Mouse (Mus musculus) heart, adult 2 months (tissue): ENCODE results near the gene Pip4k2c. TPM values are rescaled to one million over a fixed set of nuclear protein-coding genes. Genes with fewer than 3 reads are reported as not detected.
A peak's percentile ranks its signal among the peaks of the same experiment; 100 is the strongest.
"Not testable (repeated sequence)": the region's sequence is repeated elsewhere in the genome, so short reads cannot be mapped to it uniquely, and the experiment has no call there.

Experiments
- DNase-seq, 2 experiments: peaks; one replicate each; pipeline ENCODE4 v3.0.0; 2021
- H3K27ac ChIP-seq: fragments of 200-600 bp; 2 replicates; pipeline ENCODE4 v1.8.1; 2022
- H3K27me3 ChIP-seq: fragments of 200-500 bp; 2 replicates; pipeline ENCODE4 v1.6.1; 2012; ENCODE audit warnings: mild to moderate bottlenecking, low read length, inconsistent platforms, mixed read lengths; ENCODE audit not compliant: control insufficient read depth, insufficient read depth
- H3K36me3 ChIP-seq: fragments of 200-500 bp; 2 replicates; pipeline ENCODE4 v1.6.1; 2012; ENCODE audit warnings: low read length, inconsistent platforms; ENCODE audit not compliant: control insufficient read depth, insufficient read depth
- H3K4me1 ChIP-seq: fragments of 200-500 bp; 2 replicates; pipeline ENCODE4 v1.6.1; 2011; ENCODE audit warnings: low read length; ENCODE audit not compliant: control insufficient read depth, insufficient read depth
- H3K4me3 ChIP-seq: fragments of 200-600 bp; 2 replicates; pipeline ENCODE4 v1.8.1; 2022
- H3K79me2 ChIP-seq: fragments of 200-500 bp; replicated peaks from 2 replicates; pipeline ENCODE4 v1.6.1; 2012; ENCODE audit warnings: mild to moderate bottlenecking, inconsistent platforms, low read length, moderate library complexity, mixed read lengths; ENCODE audit not compliant: control insufficient read depth, insufficient read depth
- H3K9ac ChIP-seq: fragments of 200-500 bp; 2 replicates; pipeline ENCODE4 v1.6.1; 2012; ENCODE audit warnings: low read depth, mild to moderate bottlenecking, control low read depth, inconsistent platforms, low read length, mixed read lengths
- CTCF ChIP-seq: fragments of 200-600 bp; IDR thresholded peaks from 2 replicates; pipeline ENCODE4 v1.8.1; 2022; ENCODE audit warnings: antibody characterized with exemption, mild to moderate bottlenecking, moderate library complexity
- EP300 ChIP-seq: fragments of 200-500 bp; IDR thresholded peaks from 2 replicates; pipeline ENCODE4 v1.6.1; 2011; ENCODE audit warnings: low read depth, low read length, control low read depth; ENCODE audit not compliant: insufficient read depth
- POLR2A ChIP-seq: fragments of 200-500 bp; IDR thresholded peaks from 2 replicates; pipeline ENCODE4 v1.6.1; 2011; ENCODE audit warnings: mild to moderate bottlenecking, low read depth, low read length, control low read depth; ENCODE audit not compliant: insufficient read depth
- WGBS: fragments of 180-500 bp; shearing (Covaris S2); methylation state at CpG from one replicate; pipeline ENCODE4 v1.1.7; 2018; 5-methylcytosine and 5-hydroxymethylcytosine counted together
- intact Hi-C: fragments of 180-260 bp; cut with DNase I; formaldehyde crosslinking; loops from one replicate; pipeline ENCODE4 v1.15.1; 2025
- polyA plus RNA-seq: library from polyadenylated mRNA; depleted of rRNA; stranded (reverse); fragments of >200 nt; gene quantifications from 2 replicates; pipeline ENCODE4 v1.2.3, GENCODE M21; 2012
- total RNA-seq, 2 experiments: library from RNA; stranded (reverse); gene quantifications; 2 replicates each; pipeline ENCODE4 v1.2.3; 2021

Gene Pip4k2c
- total and polyA plus RNA-seq, 3 experiments: 25.7 to 29.0 (median 28.8) TPM

DNA sequence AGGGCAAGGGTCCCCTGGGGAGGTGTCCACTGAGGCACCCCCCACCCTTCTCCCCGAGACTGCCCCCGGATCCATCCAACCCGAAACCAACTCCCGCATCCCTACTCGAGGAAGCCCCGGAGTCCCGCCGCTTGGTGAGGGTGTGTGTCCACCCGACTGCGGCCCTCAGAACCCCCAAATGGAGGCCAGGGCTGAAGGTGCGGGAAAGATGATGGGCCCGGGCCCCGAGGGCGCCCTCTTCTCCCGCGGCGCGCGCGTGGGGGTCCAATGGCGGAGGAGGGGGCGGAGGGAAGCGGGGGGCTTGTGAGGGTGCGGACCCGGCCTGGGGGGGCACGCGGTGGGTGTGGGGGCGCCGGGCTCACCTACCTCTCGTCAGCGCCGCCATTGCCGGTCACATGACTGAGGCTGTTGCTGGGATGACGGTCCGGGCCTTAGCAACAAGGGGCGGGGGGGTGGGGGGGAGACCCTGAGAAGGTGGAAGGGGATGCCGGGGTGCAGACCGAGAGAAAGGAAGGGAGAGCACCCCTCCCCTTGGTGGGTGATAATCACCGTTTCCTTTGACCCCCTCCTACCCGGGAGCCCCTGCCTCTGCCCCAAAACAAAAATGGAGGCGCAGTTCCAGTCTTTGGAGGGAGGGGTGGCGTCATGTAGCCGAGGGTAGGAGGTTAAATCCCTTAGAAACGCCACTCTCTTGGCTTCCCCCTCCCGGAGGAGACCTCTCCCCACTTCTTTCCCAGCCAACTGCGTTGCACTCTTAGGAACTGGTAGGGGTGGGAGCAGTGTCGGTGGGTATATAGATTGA, 15.9 kb downstream of the Pip4k2c start, which contains the start of gene Dtx3:
TSS of gene Dtx3 (minus strand) at position 401 of the 802 bp plus-strand sequence.
- H3K79me2 ChIP-seq: no peaks in the 10 kb centered on the region
- peak; percentile 60 to 61 for DNase-seq
- H3K36me3 ChIP-seq: no peaks in the 10 kb centered on the region
- WGBS: under 1% methylated on average over 45 of the region's 47 CpGs
- H3K4me3 ChIP-seq: peak within 1 kb of the TSS; percentile 84
- peak within 1 kb of the TSS; percentile 81 for H3K9ac ChIP-seq
- H3K27ac ChIP-seq: peak within 1 kb of the TSS; percentile 91
- no peaks in the 10 kb centered on the region for H3K27me3 ChIP-seq
- no peak for TF ChIP-seq CTCF
- no peak for TF ChIP-seq POLR2A
- TF ChIP-seq EP300: no peak
- intact Hi-C loops: loop anchor here (2.0 kb wide), 1 partner anchor 15 kb away; the partner anchor contains the start of gene Slc26a10
- H3K4me1 ChIP-seq: peaks cover 3% of the 10 kb centered on the region; the same call in 1 of the 2 replicates

DNA sequence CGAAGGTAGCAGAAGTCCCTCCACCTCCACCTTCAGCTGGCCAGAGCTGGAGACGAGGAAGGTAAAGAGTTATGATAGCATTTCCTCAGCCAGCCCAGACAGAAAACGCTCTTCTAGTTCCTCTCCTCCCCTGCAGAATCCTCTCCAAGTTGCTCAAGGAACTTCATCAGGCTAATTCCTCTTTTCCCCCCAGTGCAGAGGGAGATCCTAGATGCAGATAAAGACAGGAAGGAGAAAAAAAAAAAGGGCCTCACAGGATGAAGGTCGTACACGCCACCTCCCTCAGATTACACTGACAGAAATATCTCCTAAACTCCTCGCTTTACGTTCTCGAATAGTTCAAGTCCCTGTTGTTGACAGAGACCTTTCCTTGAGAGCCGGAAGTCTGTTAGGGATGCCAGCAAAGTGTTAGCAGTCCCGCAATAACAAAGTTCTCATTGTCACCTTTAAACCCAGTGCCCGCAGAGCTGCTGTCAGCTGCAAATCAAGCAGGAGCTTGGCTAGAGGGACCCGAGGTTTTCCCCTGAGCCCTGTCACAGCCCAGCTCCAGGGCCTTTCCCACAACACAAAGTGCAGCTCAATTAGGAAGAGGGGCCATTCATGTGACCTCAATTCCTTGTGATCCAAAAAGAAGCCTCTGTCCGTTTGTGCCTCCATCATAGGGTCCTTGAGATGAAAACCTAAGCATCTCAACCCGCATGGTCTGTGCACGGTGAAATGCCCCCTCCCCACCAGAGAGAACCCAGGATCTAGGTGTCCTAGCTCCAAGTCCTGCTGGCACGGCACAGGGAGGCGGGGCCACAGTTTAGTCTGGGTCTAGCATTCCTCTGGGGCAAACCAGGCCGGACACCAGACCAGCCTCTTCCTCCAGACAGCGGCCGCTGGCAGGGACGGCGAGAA, 16.7 kb downstream of the Pip4k2c start:
- Histone ChIP-seq H3K27ac (peak overlapping the region; percentile 91), H3K36me3 (no peaks in the 10 kb centered on the region), H3K4me3 (peak overlapping the region; percentile 84), H3K9ac (peak overlapping the region; percentile 81), H3K27me3 (no peaks in the 10 kb centered on the region), H3K4me1 (peaks cover 3% of the 10 kb centered on the region; the same call in 1 of the 2 replicates), H3K79me2 (no peaks in the 10 kb centered on the region)
- TF ChIP-seq POLR2A (peak; percentile 46), CTCF (no peak), EP300 (no peak)
- intact Hi-C loops: loop anchor here (2.0 kb wide), 1 partner anchor 14 kb away; the partner anchor contains the start of gene Slc26a10
- WGBS: 10% methylated on average over 22 of the region's 22 CpGs
- peak; percentile 82 for DNase-seq

- Histone ChIP-seq H3K9ac (no peak overlapping the region), H3K79me2 (no peaks in the 10 kb centered on the region), H3K27ac (no peak overlapping the region; the same call in 1 of the 2 replicates), H3K4me3 (no peak overlapping the region), H3K27me3 (no peaks in the 10 kb centered on the region), H3K4me1 (peaks cover 3% of the 10 kb centered on the region; the same call in 1 of the 2 replicates), H3K36me3 (no peaks in the 10 kb centered on the region)
- TF ChIP-seq CTCF: no peak
- TF ChIP-seq POLR2A: no peak
- no peak for TF ChIP-seq EP300
- WGBS: 85% methylated on average over 9 of the region's 9 CpGs
- peak in 1 of 2 experiments; percentile 24 for DNase-seq
- intact Hi-C loops: no loop called here
These were observed 18.4 kb downstream of the Pip4k2c start for GRCm38 (mm10) chr10:127193011-127193410.

GRCm38 (mm10) chr10:127192057-127192328, 19.4 kb downstream of the Pip4k2c start:
- intact Hi-C loops, H3K79me2 ChIP-seq, H3K27me3 ChIP-seq, H3K4me1 ChIP-seq, DNase-seq, H3K36me3 ChIP-seq, H3K9ac ChIP-seq, H3K27ac ChIP-seq, H3K4me3 ChIP-seq: not testable (repeated sequence)
- 55% methylated on average over 1 of the region's 1 CpGs for WGBS

DNA sequence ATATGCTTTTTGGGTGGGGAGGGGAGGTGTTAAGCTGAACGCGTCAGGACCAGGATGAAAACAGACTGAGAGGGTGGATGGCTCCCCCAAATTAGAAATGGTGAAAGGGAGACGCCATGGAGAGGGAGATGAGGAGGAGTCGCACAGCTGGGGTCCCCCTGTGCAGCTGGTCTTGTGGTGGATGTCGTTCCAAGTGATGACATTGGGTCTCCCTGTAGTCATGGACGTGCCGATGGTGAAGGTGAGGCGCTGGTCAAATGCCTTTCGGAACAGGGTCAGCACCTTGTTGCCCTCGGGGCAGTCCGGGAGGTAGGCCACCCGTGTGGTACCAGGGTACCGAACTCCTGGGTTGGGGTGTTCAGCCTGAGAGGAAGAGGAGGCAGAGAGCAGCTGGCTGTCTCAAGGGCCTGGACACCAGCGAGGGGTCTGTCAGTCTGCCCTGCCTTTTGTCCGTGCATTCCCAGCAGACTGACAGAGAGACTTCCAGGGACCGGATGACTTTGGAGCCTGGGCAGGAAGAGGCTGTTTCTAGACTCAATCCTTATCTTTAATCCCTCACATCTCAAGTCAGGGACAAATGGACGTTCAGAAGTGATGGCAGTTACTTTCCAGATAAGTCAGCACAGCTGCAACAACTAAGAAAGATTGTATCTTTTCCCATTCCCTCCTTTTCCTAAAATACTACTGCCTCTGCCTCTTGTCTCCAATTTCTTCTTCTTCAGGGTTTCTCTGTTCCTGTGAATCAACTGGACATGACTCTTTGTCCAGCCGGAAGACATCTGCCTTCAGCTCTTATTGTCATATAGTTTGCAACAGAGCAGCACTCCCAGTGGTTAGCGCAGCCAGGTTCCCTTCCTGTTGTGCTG, 20.0 kb downstream of the Pip4k2c start:
- H3K36me3 ChIP-seq: no peaks in the 10 kb centered on the region
- WGBS: 54% methylated on average over 19 of the region's 19 CpGs
- peak overlapping the region; percentile 36; the same call in 1 of the 2 replicates for H3K27ac ChIP-seq
- H3K79me2 ChIP-seq: no peaks in the 10 kb centered on the region
- peaks cover 2% of the 10 kb centered on the region; the same call in 1 of the 2 replicates for H3K4me1 ChIP-seq
- intact Hi-C loops: no loop called here
- no peaks in the 10 kb centered on the region for H3K27me3 ChIP-seq
- H3K9ac ChIP-seq: no peak overlapping the region
- TF ChIP-seq POLR2A (no peak), EP300 (no peak), CTCF (no peak)
- no peak overlapping the region for H3K4me3 ChIP-seq
- DNase-seq: peak in 1 of 2 experiments; percentile 36
